Mouse (Mus musculus) small intestine, adult 2 months (tissue): ENCODE results near the gene Nup214.

Experiments
- CTCF ChIP-seq: fragments of 200-500 bp; IDR thresholded peaks from 2 replicates; pipeline ENCODE4 v1.5.1; 2012; ENCODE audit warnings: low read depth, mild to moderate bottlenecking, control low read depth, inconsistent platforms, low read length, moderate library complexity, mixed read lengths; ENCODE audit not compliant: insufficient replicate concordance, insufficient read length; ENCODE audit errors: extremely low read depth
- POLR2A ChIP-seq: fragments of 200-500 bp; IDR thresholded peaks from 2 replicates; pipeline ENCODE4 v1.6.1; 2012; ENCODE audit warnings: low read depth, mild to moderate bottlenecking, control low read depth, inconsistent platforms, low read length, moderate library complexity

DNA sequence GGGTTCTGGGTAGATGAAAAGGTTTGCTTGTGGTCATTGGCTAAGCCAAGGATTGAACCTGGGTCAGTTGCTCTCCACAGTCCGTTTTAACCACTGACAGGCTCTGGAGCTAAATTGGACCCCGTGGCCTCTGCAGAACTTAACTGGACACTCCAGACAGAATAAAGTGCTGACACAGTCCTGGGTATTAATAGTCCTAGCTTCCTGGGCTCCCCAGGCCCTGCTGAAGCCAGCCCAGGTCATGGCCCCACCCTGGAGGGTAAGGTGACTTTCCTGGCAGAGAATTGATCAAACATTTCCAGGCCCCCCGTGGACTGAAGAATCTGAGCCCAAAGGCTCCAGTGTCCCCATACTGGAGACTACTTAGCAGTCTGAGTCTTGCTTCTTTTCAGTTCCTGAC is 117.7 kb downstream of the Nup214 start:
- no peak for TF ChIP-seq POLR2A
- TF ChIP-seq CTCF = no peak
